In genomic region chr1:40187961-40188360, GRCm38 (mm10) we compare ENCODE assay signal across 9 mouse cellular contexts. TPM values are rescaled to one million over a fixed set of nuclear protein-coding genes. Genes with fewer than 3 reads are reported as not detected.
DNase-seq lines count a peak whose midpoint lies in the region; ATAC-seq and TF ChIP-seq lines count a peak whose summit lies in the region.
"Had no signal": no experiment of that assay in that cellular context is flagged by ENCODE, and none has a peak within 500 bp of the region (broad histone marks: within the 10 kb centered on the region; RNA-seq: fewer than 3 reads in every experiment).

No protein-coding gene starts in this region.

- no peaks in the 10 kb centered on the region for H3K9me3 ChIP-seq in forebrain, postnatal 0 days (ENCODE audit: low read length)
- H3K9me3 ChIP-seq in forebrain, embryonic 12.5 days, result no peaks in the 10 kb centered on the region

- no peaks in the 10 kb centered on the region for H3K4me1 ChIP-seq in forebrain, postnatal 0 days (ENCODE audit: insufficient read depth)
- H3K4me1 ChIP-seq in forebrain, embryonic 12.5 days, result no peaks in the 10 kb centered on the region

- no peak for ATAC-seq in forebrain, postnatal 0 days
- ATAC-seq in forebrain, embryonic 12.5 days (ENCODE audit: low FRiP score), result no peak
- ATAC-seq: CD4-positive, CD25-positive, alpha-beta regulatory T cell, adult 4 months had no signal

- no peak overlapping the region for H3K9ac ChIP-seq in forebrain, postnatal 0 days
- no peak overlapping the region for H3K9ac ChIP-seq in forebrain, embryonic 12.5 days

- peak; percentile 32 for DNase-seq in gastrocnemius, postnatal 14 days
- no peak for DNase-seq in gastrocnemius, adult 8-10 months (ENCODE audit: low spot score in 2 of 2)
- DNase-seq in 3134 (ENCODE audit: extremely low read depth, insufficient read length, low spot score), result peak; percentile 57
- DNase-seq in brain, adult 2 months (ENCODE audit: low read depth, low spot score), result peak; percentile 7
- DNase-seq in kidney, postnatal 4 days, result peak; percentile 56 to 68
- DNase-seq in forebrain, postnatal 0 days, result no peak
- DNase-seq in spleen, postnatal 10 days (ENCODE audit: low spot score in 2 of 2), result no peak

- no peak overlapping the region for H3K4me3 ChIP-seq in forebrain, postnatal 0 days (ENCODE audit: low read depth, low read length)
- no peak overlapping the region for H3K4me3 ChIP-seq in forebrain, embryonic 12.5 days (replicated peaks)

- no peaks in the 10 kb centered on the region for H3K36me3 ChIP-seq in forebrain, postnatal 0 days (ENCODE audit: insufficient read depth)
- H3K36me3 ChIP-seq in forebrain, embryonic 12.5 days (replicated peaks), result no peaks in the 10 kb centered on the region

- WGBS in forebrain, postnatal 0 days, result 85% methylated on average over 1 of the region's 1 CpGs
- WGBS in forebrain, embryonic 12.5 days, result 66% methylated on average over 1 of the region's 1 CpGs

- no peak for TF ChIP-seq CTCF in forebrain, postnatal 0 days (IDR thresholded peaks at IDR 0.05; ENCODE audit: low read depth)

- H3K4me2 ChIP-seq in forebrain, postnatal 0 days (ENCODE audit: low read depth), result no peak overlapping the region
- H3K4me2 ChIP-seq in forebrain, embryonic 12.5 days, result no peak overlapping the region

- H3K27ac ChIP-seq in forebrain, postnatal 0 days (ENCODE audit: low read depth, low read length), result no peak overlapping the region
- H3K27ac ChIP-seq in forebrain, embryonic 12.5 days, result no peak overlapping the region

- no peaks in the 10 kb centered on the region for H3K27me3 ChIP-seq in forebrain, postnatal 0 days (ENCODE audit: insufficient read depth, low read length)
- no peaks in the 10 kb centered on the region for H3K27me3 ChIP-seq in forebrain, embryonic 12.5 days

- intact Hi-C loops in gastrocnemius, postnatal 14 days (cut with DNase I; ENCODE audit: low total_unique reads), result no loop called here

RNA-seq across cellular contexts. Expression of gene Il1r1, which starts 36.9 kb away (rescaled TPM):
- total RNA-seq in gastrocnemius, postnatal 14 days (2021), result 1 to 10 TPM; 3.3 to 3.5 TPM
- total RNA-seq in gastrocnemius, adult 8-10 months (2022), result 1 to 10 TPM; 1.3 to 3.0 (median 2.0) TPM
- total RNA-seq in forebrain, postnatal 0 days (2014; rRNA removed), result 0.38 and 0.90 TPM in 2 replicates
- 0.35 and 0.84 TPM in 2 replicates for polyA plus RNA-seq in forebrain, postnatal 0 days (2015; fragmentation: Nextera tagmentation; extraction: Ambion mirVana)
- 0.77 and 1.1 TPM in 2 replicates for polyA plus RNA-seq in forebrain, embryonic 12.5 days (2016; fragmentation: Nextera tagmentation; extraction: Ambion mirVana)
- polyA plus RNA-seq: CD4-positive, CD25-positive, alpha-beta regulatory T cell, adult 4 months had no signal

Comparison
In these comparisons a context has a peak if more than half of its experiments do, and no peak if none do; other contexts are left out.
1. DNase-seq: peak in gastrocnemius, postnatal 14 days (single experiment), 3134 (single experiment), brain, adult 2 months (single experiment) and kidney, postnatal 4 days (2 of 2); none in gastrocnemius, adult 8-10 months (0 of 2), forebrain, postnatal 0 days (single experiment) and spleen, postnatal 10 days (0 of 2).